Mouse (Mus musculus): ENCODE measurements at regions not wholly inside any gene's neighbourhood (a gene's known extent, or its start where the extent isn't known, plus 50 kb on each side); places are given as distances from the start of the nearest gene placed in this dataset.

- TF ChIP-seq CTCF (IDR thresholded peaks at IDR 0.05) (no peak), EP300 (IDR thresholded peaks at IDR 0.05) (no peak)
Measured at GRCm38 (mm10) chr2:45968635-45969034, 851.4 kb upstream of the Zeb2 start.

Measured in lung, postnatal 0 days (tissue).